Mouse (Mus musculus): ENCODE measurements around the gene Trabd2b.

DNA sequence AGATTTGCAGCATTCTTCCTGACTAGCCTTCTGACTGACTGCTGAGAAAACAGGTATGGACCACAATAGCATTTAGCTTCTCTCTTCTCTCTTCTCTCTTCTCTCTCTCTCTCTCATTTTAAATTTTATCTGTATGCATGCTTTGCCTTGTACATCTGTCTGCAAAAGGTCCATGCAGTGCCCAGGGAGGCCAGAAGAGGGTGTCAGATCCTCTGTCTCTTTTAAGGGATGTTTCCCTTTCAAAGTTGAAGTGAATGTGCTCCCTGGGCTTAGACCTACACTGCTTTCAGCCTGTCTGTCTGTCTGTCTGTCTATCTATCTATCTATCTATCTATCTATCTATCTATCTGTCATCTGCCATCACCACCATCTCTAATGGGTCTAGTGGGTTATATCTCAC is 8.9 kb upstream of the Trabd2b start:
- TF ChIP-seq CTCF (IDR thresholded peaks at IDR 0.05; ENCODE audit: low read depth): peak; percentile 53
- TF ChIP-seq EP300 (IDR thresholded peaks at IDR 0.05; ENCODE audit: low read depth): no peak

All from heart, postnatal 0 days (tissue).